Mouse (Mus musculus) E14TG2a.4 (cell line): ENCODE results near the gene Nynrin.

Experiments
- CTCF ChIP-seq: conservative IDR thresholded peaks from 2 replicates; pipeline ENCODE4 v1.5.1; 2014; ENCODE audit warnings: low read length
- NANOG ChIP-seq: IDR thresholded peaks from 2 replicates; pipeline ENCODE4 v1.6.1; 2014; ENCODE audit warnings: borderline replicate concordance, low read length, mixed read lengths

GRCm38 (mm10) chr14:55862970-55863369 is 9.2 kb downstream of the Nynrin start:
- no peak for TF ChIP-seq CTCF
- no peak for TF ChIP-seq NANOG
